Mouse (Mus musculus) liver, embryonic 14.5 days (tissue): ENCODE data around the gene Fut8. TPM values are rescaled to one million over a fixed set of nuclear protein-coding genes. Genes with fewer than 3 reads are reported as not detected.

Experiments used
- ATAC-seq: fragments of 200-750 bp; cut with Nextera tagmentation; 2 replicates; pipeline ENCODE4 v1.8.0; 2017; ENCODE audit warnings: moderate number of reproducible peaks, mild to moderate bottlenecking, moderate library complexity; ENCODE audit not compliant: insufficient read depth
- DNase-seq, 3 experiments: peaks; one replicate each; pipeline ENCODE4 v3.0.0-alpha.2; 2012 to 2013; ENCODE audit warnings: low read depth in 3 of 3, low spot score in 3 of 3
- H3K27ac ChIP-seq: fragments of 300-500 bp; sonication (generic); 2 replicates; pipeline ENCODE4 v1.5.1; 2014; ENCODE audit warnings: moderate library complexity, mild to moderate bottlenecking, control low read depth, inconsistent platforms
- H3K27me3 ChIP-seq: fragments of 300-500 bp; sonication (generic); 2 replicates; pipeline ENCODE4 v1.6.1; 2014; ENCODE audit warnings: mild to moderate bottlenecking, low read length, moderate library complexity; ENCODE audit not compliant: control insufficient read depth, insufficient read depth
- H3K36me3 ChIP-seq: fragments of 300-500 bp; sonication (generic); replicated peaks from 2 replicates; pipeline ENCODE4 v1.6.1; 2014; ENCODE audit warnings: low read depth; ENCODE audit not compliant: control insufficient read depth, insufficient read depth
- H3K4me1 ChIP-seq, 2 experiments: fragments of 200-500 bp in 1 of 2; fragments of 300-500 bp in 1 of 2; sonication (generic) in 1 of 2; replicated peaks; 2 replicates each; pipeline ENCODE4 v1.6.1; 2012 to 2014; ENCODE audit warnings: antibody characterized with exemption in 1 of 2, inconsistent platforms in 1 of 2, low read length in 1 of 2; ENCODE audit not compliant: control insufficient read depth in 2 of 2, insufficient read depth in 2 of 2
- H3K4me2 ChIP-seq: fragments of 300-500 bp; sonication (generic); 2 replicates; pipeline ENCODE4 v1.6.1; 2014; ENCODE audit warnings: low read depth, mild to moderate bottlenecking, control low read depth, moderate library complexity
- H3K4me3 ChIP-seq, 2 experiments: fragments of 200-500 bp in 1 of 2; fragments of 300-500 bp in 1 of 2; sonication (generic) in 1 of 2; 2 replicates each; pipeline ENCODE4 v1.5.1; 2012 to 2014; ENCODE audit warnings: low read depth in 2 of 2, low read length in 2 of 2, mild to moderate bottlenecking in 2 of 2, control low read depth in 1 of 2, inconsistent platforms in 1 of 2, moderate library complexity in 1 of 2; ENCODE audit not compliant: insufficient read depth in 1 of 2
- H3K9ac ChIP-seq: fragments of 300-500 bp; sonication (generic); replicated peaks from 2 replicates; pipeline ENCODE4 v1.6.1; 2014; ENCODE audit warnings: mild to moderate bottlenecking, control low read depth, moderate library complexity
- H3K9me3 ChIP-seq: fragments of 300-500 bp; sonication (generic); 2 replicates; pipeline ENCODE4 v1.6.1; 2016; ENCODE audit warnings: low read length, mixed read lengths; ENCODE audit not compliant: control insufficient read depth
- CTCF ChIP-seq: IDR thresholded peaks from 2 replicates; pipeline ENCODE4 v1.5.1; 2016; ENCODE audit warnings: antibody characterized with exemption, low read depth, control low read depth
- EP300 ChIP-seq: IDR thresholded peaks from 2 replicates; pipeline ENCODE4 v1.6.1; 2016; ENCODE audit warnings: antibody characterized with exemption, low read depth
- WGBS: fragments of 180-500 bp; shearing (Covaris S2); extraction: QIAGEN DNeasy Blood & Tissue Kit; methylation state at CpG from one replicate; pipeline ENCODE4 v1.1.7; 2014; ENCODE audit not compliant: insufficient replicate concordance; 5-methylcytosine and 5-hydroxymethylcytosine counted together
- polyA plus RNA-seq, 2 experiments: library from polyadenylated mRNA; depleted of rRNA in 1 of 2; stranded (reverse) in 1 of 2; unstranded in 1 of 2; fragments of >200 nt; fragmentation: Nextera tagmentation in 1 of 2; extraction: Ambion mirVana in 1 of 2; gene quantifications; 2 replicates each; pipeline versions ENCODE4 v1.2.1 to v1.2.3; 2012 to 2014

Fut8 gene
- polyA plus RNA-seq, 2 experiments, result 4.4 to 8.7 TPM

DNA sequence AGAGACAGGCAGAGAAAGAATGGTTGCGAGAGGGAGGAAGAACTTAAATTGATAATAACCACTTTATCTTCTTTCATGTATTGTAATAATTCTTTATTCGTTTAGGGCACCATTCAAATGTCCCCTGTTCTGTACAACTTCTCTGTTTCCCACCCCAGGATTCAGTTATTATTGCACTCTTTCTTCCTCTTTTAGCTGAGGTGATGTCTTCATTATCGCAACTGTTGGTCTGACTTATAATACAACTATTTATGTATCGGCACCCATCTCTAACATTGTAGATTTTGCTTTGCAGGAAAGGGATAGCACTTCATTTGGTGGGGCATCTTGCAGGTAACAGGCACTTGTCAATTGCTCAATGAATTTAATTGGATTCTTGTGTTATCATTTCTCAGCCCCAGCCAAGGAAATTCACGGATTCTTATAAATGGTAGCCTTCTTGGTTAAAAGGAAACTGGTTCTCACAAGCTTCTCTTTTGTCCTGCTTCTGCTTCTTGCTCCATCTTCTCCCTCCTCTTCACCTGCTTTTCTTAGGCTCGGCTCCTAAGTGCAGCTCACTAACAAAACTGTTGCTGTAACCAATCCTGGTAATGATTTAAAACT is 15.6 kb upstream of the Fut8 start:
- Histone ChIP-seq H3K9ac (no peak overlapping the region), H3K4me3 (no peak overlapping the region), H3K9me3 (no peaks in the 10 kb centered on the region), H3K4me1 (peaks cover 18 to 20% of the 10 kb centered on the region in 2 experiments), H3K4me2 (no peak overlapping the region), H3K36me3 (no peaks in the 10 kb centered on the region), H3K27ac (no peak overlapping the region), H3K27me3 (no peaks in the 10 kb centered on the region)
- no peak for ATAC-seq
- WGBS, result 61% methylated on average over 6 of the region's 6 CpGs
- DNase-seq, result no peak
- no peak for TF ChIP-seq EP300
- no peak for TF ChIP-seq CTCF

DNA sequence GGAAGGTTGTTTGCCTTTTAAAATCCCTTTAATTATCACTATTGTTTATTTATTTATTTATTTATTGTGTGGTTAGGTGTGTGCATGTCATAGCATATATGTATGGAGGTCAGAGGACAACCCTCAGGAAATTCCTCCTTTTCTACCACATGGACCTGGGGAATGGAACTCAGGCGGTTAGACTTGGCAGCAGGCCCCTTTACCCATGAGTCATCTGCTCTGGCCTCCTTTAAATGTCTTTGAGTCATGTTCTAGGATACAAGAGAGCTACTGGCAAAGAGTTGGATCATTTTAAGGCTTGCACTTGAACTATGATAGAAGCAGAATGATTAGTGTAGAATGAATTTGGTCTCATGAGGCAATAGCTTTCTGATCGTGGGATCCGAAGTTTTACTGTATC is 14.3 kb upstream of the Fut8 start:
- no peak overlapping the region for H3K4me2 ChIP-seq
- peaks cover 18 to 20% of the 10 kb centered on the region in 2 experiments for H3K4me1 ChIP-seq
- TF ChIP-seq CTCF, result no peak
- TF ChIP-seq EP300, result no peak
- 84% methylated on average over 3 of the region's 3 CpGs for WGBS
- H3K27me3 ChIP-seq, result no peaks in the 10 kb centered on the region
- no peaks in the 10 kb centered on the region for H3K9me3 ChIP-seq
- H3K9ac ChIP-seq, result no peak overlapping the region
- H3K27ac ChIP-seq, result no peak overlapping the region
- no peak for ATAC-seq
- no peak overlapping the region for H3K4me3 ChIP-seq
- no peak for DNase-seq
- H3K36me3 ChIP-seq, result no peaks in the 10 kb centered on the region

DNA sequence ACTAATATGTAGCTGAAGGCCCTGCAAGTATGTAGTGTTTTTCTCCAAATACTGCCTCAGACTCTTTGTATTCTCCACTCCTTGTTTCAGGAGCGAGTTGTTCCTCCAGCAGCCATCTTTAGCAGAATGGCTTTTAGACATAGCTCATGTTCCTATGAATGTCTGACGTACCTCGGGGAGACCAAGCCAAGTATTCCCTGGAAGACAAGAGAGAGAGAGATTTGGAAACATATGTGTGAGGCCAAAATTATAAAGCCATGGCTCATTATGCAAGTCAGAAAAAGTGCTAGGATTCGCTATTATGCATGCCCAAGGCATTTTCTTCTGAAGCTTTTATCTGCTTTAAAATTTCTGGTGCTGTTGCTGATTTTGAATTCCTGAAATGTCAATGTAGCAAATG is 13.8 kb upstream of the Fut8 start:
- H3K4me2 ChIP-seq, result no peak overlapping the region
- DNase-seq, result no peak
- ATAC-seq, result no peak
- peaks cover 18 to 20% of the 10 kb centered on the region in 2 experiments for H3K4me1 ChIP-seq
- H3K36me3 ChIP-seq, result no peaks in the 10 kb centered on the region
- no peak overlapping the region for H3K4me3 ChIP-seq
- peak overlapping the region; percentile 48; the same call in 1 of the 2 replicates for H3K27ac ChIP-seq
- no peaks in the 10 kb centered on the region for H3K27me3 ChIP-seq
- H3K9me3 ChIP-seq, result no peaks in the 10 kb centered on the region
- 76% methylated on average over 4 of the region's 4 CpGs for WGBS
- TF ChIP-seq CTCF, result no peak
- no peak for TF ChIP-seq EP300
- no peak overlapping the region for H3K9ac ChIP-seq

DNA sequence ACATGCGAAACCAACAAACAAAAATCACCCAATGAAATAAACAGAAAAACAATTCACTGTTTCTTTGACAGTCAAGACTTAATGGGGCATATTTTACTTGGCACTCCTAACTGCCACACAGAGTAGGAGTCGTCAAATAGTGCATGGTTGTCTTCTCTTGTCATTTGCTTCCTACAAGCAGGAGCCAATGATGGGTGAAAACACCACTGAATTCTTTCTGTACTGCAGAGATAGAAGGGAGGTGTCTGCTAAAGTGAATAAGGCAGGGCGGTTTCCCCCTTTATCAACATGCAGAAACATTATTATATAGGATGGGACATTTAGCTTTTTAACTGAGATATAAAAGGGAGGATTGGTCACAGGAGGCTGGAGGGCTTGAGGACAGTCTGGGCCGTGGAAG is 13.0 kb upstream of the Fut8 start:
- Histone ChIP-seq H3K27me3 (no peaks in the 10 kb centered on the region), H3K4me1 (peaks cover 18 to 20% of the 10 kb centered on the region in 2 experiments), H3K9ac (no peak overlapping the region; the same call in 1 of the 2 replicates), H3K27ac (peak overlapping the region; percentile 48), H3K4me2 (no peak overlapping the region; the same call in 1 of the 2 replicates), H3K4me3 (no peak overlapping the region), H3K9me3 (no peaks in the 10 kb centered on the region), H3K36me3 (no peaks in the 10 kb centered on the region)
- TF ChIP-seq EP300, result peak; percentile 73
- no peak for TF ChIP-seq CTCF
- DNase-seq (peak in 2 of 3 experiments; percentile 50 to 55), ATAC-seq (peak; percentile 98)
- 20% methylated on average over 4 of the region's 4 CpGs for WGBS

- peaks cover 18 to 20% of the 10 kb centered on the region in 2 experiments for H3K4me1 ChIP-seq
- TF ChIP-seq EP300, result no peak
- no peak for TF ChIP-seq CTCF
- no peak for ATAC-seq
- no peak for DNase-seq
- no peaks in the 10 kb centered on the region for H3K36me3 ChIP-seq
- H3K9me3 ChIP-seq, result no peaks in the 10 kb centered on the region
- no peak overlapping the region for H3K27ac ChIP-seq
- H3K27me3 ChIP-seq, result no peaks in the 10 kb centered on the region
- H3K4me3 ChIP-seq, result no peak overlapping the region
- 38% methylated on average over 3 of the region's 3 CpGs for WGBS
- H3K9ac ChIP-seq, result no peak overlapping the region
- no peak overlapping the region for H3K4me2 ChIP-seq
These were observed 12.2 kb upstream of the Fut8 start for GRCm38 (mm10) chr12:77225727-77226126.
